Mouse (Mus musculus): ENCODE measurements at regions not wholly inside any gene's neighbourhood (a gene's known extent, or its start where the extent isn't known, plus 50 kb on each side); places are given as distances from the start of the nearest gene placed in this dataset.

DNA sequence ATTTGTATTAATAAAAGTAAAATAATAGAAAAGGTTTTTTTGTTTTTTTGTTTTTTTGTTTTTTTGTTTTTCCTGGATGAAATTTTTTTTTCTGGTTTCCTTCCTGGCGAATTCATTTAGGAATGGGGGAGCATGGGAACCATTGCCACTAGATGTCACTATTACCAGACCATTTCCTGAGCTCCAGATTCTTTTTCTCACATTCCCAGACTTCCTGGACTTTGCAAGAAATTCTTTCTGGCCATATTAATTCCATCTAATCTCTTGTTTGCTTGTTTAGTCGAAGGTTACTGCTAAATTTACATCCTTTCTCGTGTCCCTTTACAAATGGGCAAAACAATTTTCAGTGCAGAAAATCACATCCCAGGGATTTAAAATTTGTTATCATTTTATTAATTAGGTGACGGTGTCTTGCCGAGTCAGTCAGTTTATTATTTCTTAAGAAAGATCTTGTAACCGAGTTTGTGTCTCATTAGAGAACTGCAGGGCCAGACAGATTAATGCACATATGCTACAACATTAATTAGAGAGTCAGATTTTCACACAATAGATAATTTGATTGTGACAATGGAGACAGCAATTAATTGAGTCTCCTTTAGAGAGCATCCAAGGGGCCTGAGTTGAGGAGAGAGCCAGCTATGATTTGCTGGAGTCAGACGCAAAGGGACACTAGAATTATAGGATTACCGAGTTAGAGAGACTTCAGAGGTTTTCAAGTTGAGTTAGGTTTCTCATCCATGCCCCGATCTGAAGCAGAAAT lies 1702.5 kb upstream of the Tenm2 start:
- H3K9ac ChIP-seq: no peak overlapping the region
- ATAC-seq: 0 out of 2 replicates have a peak, but pooled peaks have one; percentile 13
- no peaks in the 10 kb centered on the region for H3K4me1 ChIP-seq
- no peaks in the 10 kb centered on the region for H3K27me3 ChIP-seq
- WGBS: 22% methylated on average over 9 of the region's 9 CpGs
- H3K9me3 ChIP-seq (replicated peaks): no peaks in the 10 kb centered on the region
- no peaks in the 10 kb centered on the region for H3K36me3 ChIP-seq (ENCODE audit: poor library complexity, severe bottlenecking)
- H3K4me2 ChIP-seq: peak overlapping the region; percentile 18
- H3K4me3 ChIP-seq: no peak overlapping the region
- no peak overlapping the region for H3K27ac ChIP-seq

All from forebrain, embryonic 13.5 days (tissue).